Mouse (Mus musculus): ENCODE results near the gene Rtn4rl1. TPM values are rescaled to one million over a fixed set of nuclear protein-coding genes. Genes with fewer than 3 reads are reported as not detected.
A peak's percentile ranks its signal among the peaks of the same experiment; 100 is the strongest.

The Rtn4rl1 gene
- total and polyA plus RNA-seq, 2 experiments: 1.3 to 9.5 TPM

GRCm38 (mm10) chr11:75203926-75204325, 10.3 kb downstream of the Rtn4rl1 start:
- no peak for TF ChIP-seq CTCF (IDR thresholded peaks at IDR 0.05; ENCODE audit: low read depth, low read length)
- peaks cover 21% of the 10 kb centered on the region for H3K79me2 ChIP-seq (ENCODE audit: control insufficient read depth, insufficient read depth, low read length)
- H3K4me3 ChIP-seq (ENCODE audit: insufficient read depth, low read depth, low read length): no peak overlapping the region
- no peaks in the 10 kb centered on the region for H3K27me3 ChIP-seq (ENCODE audit: control insufficient read depth, insufficient read depth, low read length)
- 40% methylated on average over 4 of the region's 4 CpGs for WGBS
- peaks cover 25% of the 10 kb centered on the region for H3K4me1 ChIP-seq (ENCODE audit: control insufficient read depth, insufficient read depth, low read length)
- no peak overlapping the region for H3K9ac ChIP-seq (ENCODE audit: low read depth, low read length)
- no peak for DNase-seq (ENCODE audit: extremely low read depth, low read depth, low spot score)
- no peak overlapping the region for H3K27ac ChIP-seq (replicated peaks; ENCODE audit: insufficient read depth, low read depth, low read length)
- no peaks in the 10 kb centered on the region for H3K36me3 ChIP-seq (ENCODE audit: control insufficient read depth, insufficient read depth, low read length)

- WGBS: 41% methylated on average over 9 of the region's 9 CpGs
- no peak for DNase-seq (ENCODE audit: extremely low read depth, low read depth, low spot score)
- H3K36me3 ChIP-seq (ENCODE audit: control insufficient read depth, insufficient read depth, low read length): no peaks in the 10 kb centered on the region
- H3K27ac ChIP-seq (replicated peaks; ENCODE audit: insufficient read depth, low read depth, low read length): no peak overlapping the region
- H3K79me2 ChIP-seq (ENCODE audit: control insufficient read depth, insufficient read depth, low read length): peaks cover 21% of the 10 kb centered on the region
- no peak overlapping the region for H3K4me3 ChIP-seq (ENCODE audit: insufficient read depth, low read depth, low read length)
- H3K27me3 ChIP-seq (ENCODE audit: control insufficient read depth, insufficient read depth, low read length): no peaks in the 10 kb centered on the region
- TF ChIP-seq POLR2A (IDR thresholded peaks at IDR 0.05; ENCODE audit: extremely low read depth, insufficient read depth, low read length): no peak
- no peak for TF ChIP-seq CTCF (IDR thresholded peaks at IDR 0.05; ENCODE audit: low read depth, low read length)
- H3K9ac ChIP-seq (ENCODE audit: low read depth, low read length): peak overlapping the region; percentile 14; the same call in 1 of the 2 replicates
- H3K4me1 ChIP-seq (ENCODE audit: control insufficient read depth, insufficient read depth, low read length): peaks cover 25% of the 10 kb centered on the region
These were observed 10.9 kb downstream of the Rtn4rl1 start for GRCm38 (mm10) chr11:75204472-75204871.

GRCm38 (mm10) chr11:75206347-75206746, 12.8 kb downstream of the Rtn4rl1 start:
- Histone ChIP-seq H3K9ac (ENCODE audit: low read depth, low read length) (no peak overlapping the region), H3K4me3 (ENCODE audit: insufficient read depth, low read depth, low read length) (no peak overlapping the region), H3K27ac (replicated peaks; ENCODE audit: insufficient read depth, low read depth, low read length) (no peak overlapping the region), H3K27me3 (ENCODE audit: control insufficient read depth, insufficient read depth, low read length) (no peaks in the 10 kb centered on the region), H3K36me3 (ENCODE audit: control insufficient read depth, insufficient read depth, low read length) (no peaks in the 10 kb centered on the region), H3K79me2 (ENCODE audit: control insufficient read depth, insufficient read depth, low read length) (peaks cover 27% of the 10 kb centered on the region), H3K4me1 (ENCODE audit: control insufficient read depth, insufficient read depth, low read length) (peaks cover 31% of the 10 kb centered on the region)
- no peak for DNase-seq (ENCODE audit: extremely low read depth, low read depth, low spot score)
- no peak for TF ChIP-seq CTCF (IDR thresholded peaks at IDR 0.05; ENCODE audit: low read depth, low read length)
- 95% methylated on average over 4 of the region's 4 CpGs for WGBS

- no peak overlapping the region for H3K27ac ChIP-seq (replicated peaks; ENCODE audit: insufficient read depth, low read depth, low read length)
- no peak overlapping the region for H3K9ac ChIP-seq (ENCODE audit: low read depth, low read length)
- H3K27me3 ChIP-seq (ENCODE audit: control insufficient read depth, insufficient read depth, low read length): no peaks in the 10 kb centered on the region
- H3K79me2 ChIP-seq (ENCODE audit: control insufficient read depth, insufficient read depth, low read length): peaks cover 19% of the 10 kb centered on the region
- TF ChIP-seq POLR2A (IDR thresholded peaks at IDR 0.05; ENCODE audit: extremely low read depth, insufficient read depth, low read length) (no peak), CTCF (IDR thresholded peaks at IDR 0.05; ENCODE audit: low read depth, low read length) (no peak)
- H3K4me1 ChIP-seq (ENCODE audit: control insufficient read depth, insufficient read depth, low read length): peaks cover 24% of the 10 kb centered on the region
- H3K36me3 ChIP-seq (ENCODE audit: control insufficient read depth, insufficient read depth, low read length): no peaks in the 10 kb centered on the region
- no peak overlapping the region for H3K4me3 ChIP-seq (ENCODE audit: insufficient read depth, low read depth, low read length)
- no peak for DNase-seq (ENCODE audit: extremely low read depth, low read depth, low spot score)
- 75% methylated on average over 4 of the region's 4 CpGs for WGBS
These were observed 15.8 kb downstream of the Rtn4rl1 start for GRCm38 (mm10) chr11:75209363-75209762.

GRCm38 (mm10) chr11:75210093-75210492, 16.5 kb downstream of the Rtn4rl1 start:
- Histone ChIP-seq H3K27me3 (ENCODE audit: control insufficient read depth, insufficient read depth, low read length) (no peaks in the 10 kb centered on the region), H3K27ac (replicated peaks; ENCODE audit: insufficient read depth, low read depth, low read length) (no peak overlapping the region), H3K36me3 (ENCODE audit: control insufficient read depth, insufficient read depth, low read length) (no peaks in the 10 kb centered on the region), H3K4me3 (ENCODE audit: insufficient read depth, low read depth, low read length) (no peak overlapping the region), H3K79me2 (ENCODE audit: control insufficient read depth, insufficient read depth, low read length) (peaks cover 16% of the 10 kb centered on the region), H3K4me1 (ENCODE audit: control insufficient read depth, insufficient read depth, low read length) (peaks cover 24% of the 10 kb centered on the region), H3K9ac (ENCODE audit: low read depth, low read length) (no peak overlapping the region)
- TF ChIP-seq POLR2A (IDR thresholded peaks at IDR 0.05; ENCODE audit: extremely low read depth, insufficient read depth, low read length) (no peak), CTCF (IDR thresholded peaks at IDR 0.05; ENCODE audit: low read depth, low read length) (no peak)
- no peak for DNase-seq (ENCODE audit: extremely low read depth, low read depth, low spot score)
- WGBS: 47% methylated on average over 4 of the region's 4 CpGs

GRCm38 (mm10) chr11:75210755-75211154, 17.2 kb downstream of the Rtn4rl1 start:
- WGBS: 91% methylated on average over 6 of the region's 6 CpGs
- H3K4me1 ChIP-seq (ENCODE audit: control insufficient read depth, insufficient read depth, low read length): peaks cover 29% of the 10 kb centered on the region
- H3K27ac ChIP-seq (replicated peaks; ENCODE audit: insufficient read depth, low read depth, low read length): no peak overlapping the region
- H3K36me3 ChIP-seq (ENCODE audit: control insufficient read depth, insufficient read depth, low read length): no peaks in the 10 kb centered on the region
- H3K27me3 ChIP-seq (ENCODE audit: control insufficient read depth, insufficient read depth, low read length): no peaks in the 10 kb centered on the region
- no peak overlapping the region for H3K9ac ChIP-seq (ENCODE audit: low read depth, low read length)
- DNase-seq (ENCODE audit: extremely low read depth, low read depth, low spot score): no peak
- TF ChIP-seq CTCF (IDR thresholded peaks at IDR 0.05; ENCODE audit: low read depth, low read length) (no peak), POLR2A (IDR thresholded peaks at IDR 0.05; ENCODE audit: extremely low read depth, insufficient read depth, low read length) (no peak)
- peaks cover 13% of the 10 kb centered on the region for H3K79me2 ChIP-seq (ENCODE audit: control insufficient read depth, insufficient read depth, low read length)
- H3K4me3 ChIP-seq (ENCODE audit: insufficient read depth, low read depth, low read length): no peak overlapping the region

All from liver, adult 2 months (tissue).